Mouse (Mus musculus) fat pad, adult 2 months (tissue): Measurements from ENCODE around the gene Dock3.

Source experiments
- DNase-seq: peaks from one replicate; pipeline ENCODE4 v3.0.0-alpha.2; 2011; ENCODE audit warnings: low read depth, low spot score; ENCODE audit errors: extremely low read depth

The Dock3 gene

DNA sequence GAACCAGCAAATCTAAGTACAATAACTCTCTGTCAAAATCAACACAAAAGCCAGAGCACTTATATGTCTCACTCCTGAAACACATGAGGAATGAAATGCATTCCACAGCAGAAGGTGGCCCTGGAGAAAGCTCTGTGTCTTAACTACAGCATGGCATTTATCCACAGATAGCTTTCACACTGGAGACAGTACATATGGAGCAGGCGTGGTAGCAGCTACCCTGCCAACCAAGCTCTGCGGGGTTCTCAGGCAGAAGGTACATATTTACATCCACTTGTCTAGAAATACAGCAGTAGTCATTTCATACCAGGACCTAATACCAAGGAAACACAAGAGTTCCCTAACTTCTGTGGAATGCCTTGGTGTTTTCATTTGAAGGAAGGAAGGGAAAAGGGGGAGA is 144.2 kb downstream of the Dock3 start:
- no peak for DNase-seq

DNA sequence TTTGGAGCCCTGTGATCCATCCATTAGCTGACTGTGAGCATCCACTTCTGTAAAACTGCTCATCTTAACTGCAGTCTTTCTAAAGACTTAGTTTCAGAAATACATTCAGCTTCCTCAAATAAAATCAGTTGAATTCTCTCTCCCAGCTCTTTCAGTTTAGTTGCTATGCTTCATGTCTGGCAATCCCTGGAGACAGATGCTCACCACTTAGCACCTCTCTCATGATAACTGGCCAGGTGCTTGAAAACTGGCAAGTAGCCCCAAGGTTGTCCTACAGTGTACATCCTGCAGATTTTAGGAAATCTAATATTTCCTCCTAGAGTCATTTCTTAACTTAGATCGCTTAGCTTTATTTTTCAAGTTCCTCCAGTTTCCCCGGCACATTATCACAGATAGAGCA is 193.8 kb downstream of the Dock3 start:
- DNase-seq: no peak

GRCm38 (mm10) chr9:107027586-107027985 is 204.1 kb downstream of the Dock3 start:
- DNase-seq: no peak

- no peak for DNase-seq
Measured at GRCm38 (mm10) chr9:107009841-107010240, 221.9 kb downstream of the Dock3 start.

DNA sequence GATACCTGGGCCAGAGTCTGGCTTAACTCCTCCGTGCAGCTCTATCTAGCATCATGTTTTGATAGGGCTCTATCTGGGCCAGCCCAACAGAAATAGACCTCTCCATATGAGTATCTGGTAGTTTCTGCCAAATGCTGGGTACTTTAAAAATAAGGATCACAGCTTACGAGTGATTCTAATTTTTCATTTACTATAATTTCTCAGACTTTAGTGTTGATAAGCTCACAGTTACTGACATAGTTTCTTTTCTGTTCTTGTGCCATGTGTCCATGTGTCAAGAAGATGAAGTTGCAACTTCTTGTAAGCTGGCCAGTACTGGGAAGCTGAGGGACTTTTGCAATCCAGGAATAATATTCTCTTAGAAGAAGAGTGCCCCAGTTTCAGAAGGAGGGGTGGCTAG is 228.5 kb downstream of the Dock3 start:
- DNase-seq: no peak

- DNase-seq: no peak
Measured at GRCm38 (mm10) chr9:106970742-106971141, 261.0 kb downstream of the Dock3 start.

DNA sequence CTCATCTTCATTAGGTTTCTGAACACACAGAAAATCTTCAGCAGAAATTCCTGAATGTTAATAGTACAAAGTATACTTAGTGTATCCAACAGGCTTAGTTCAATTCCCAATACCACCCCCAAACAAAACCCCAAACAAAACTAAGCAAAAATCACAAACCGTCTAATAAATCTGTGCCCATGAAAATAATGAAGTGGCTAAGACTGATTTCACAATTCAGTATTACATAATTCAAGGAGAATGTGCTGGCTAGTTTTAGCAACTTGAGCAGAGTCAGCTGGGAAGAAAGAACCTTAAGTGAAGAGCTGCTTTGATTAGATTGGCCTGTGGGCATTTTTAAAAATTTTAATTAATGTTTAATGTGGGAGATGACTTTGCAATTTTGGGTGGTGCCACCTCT is 273.3 kb downstream of the Dock3 start:
- DNase-seq: no peak

GRCm38 (mm10) chr9:106955486-106955885 is 276.2 kb downstream of the Dock3 start:
- DNase-seq: no peak

DNA sequence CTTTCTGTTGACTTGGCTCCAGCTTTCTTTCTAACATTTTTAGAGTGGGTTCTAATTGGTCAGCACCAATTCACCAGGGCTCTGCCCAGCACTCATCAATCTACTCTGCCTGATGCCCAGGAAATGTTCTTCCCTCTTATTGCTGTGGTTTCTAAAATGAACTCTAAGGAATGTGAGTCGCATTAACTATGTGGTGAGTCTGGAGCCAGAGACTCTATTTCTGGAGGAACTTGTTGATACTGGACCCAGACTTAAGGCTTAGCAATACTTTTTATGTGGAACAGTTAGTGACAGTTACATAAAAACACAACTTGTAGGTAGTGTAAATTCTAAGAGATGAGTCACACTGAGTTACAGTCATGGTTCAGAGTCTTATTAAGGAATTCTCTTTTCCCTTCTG is 296.7 kb downstream of the Dock3 start:
- no peak for DNase-seq

DNA sequence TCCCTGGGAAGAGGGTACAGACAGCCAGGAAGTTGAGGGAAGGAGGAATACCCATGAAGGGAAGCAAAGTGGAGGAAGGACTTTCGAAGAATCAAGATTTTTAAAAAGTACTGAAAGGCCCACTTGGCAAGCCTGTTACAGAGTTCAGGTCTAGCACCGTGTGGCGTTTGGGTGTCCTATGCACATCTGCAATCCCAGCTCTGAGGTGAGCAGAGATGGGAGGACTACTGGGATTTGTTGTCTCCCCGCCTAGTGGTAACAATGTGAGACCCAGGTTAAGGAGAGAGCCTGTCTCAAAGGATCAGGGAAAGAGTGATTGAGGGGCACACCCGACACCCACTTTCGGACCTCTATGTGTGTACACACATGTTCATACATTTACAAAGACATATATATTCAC is 316.8 kb downstream of the Dock3 start:
- no peak for DNase-seq

DNA sequence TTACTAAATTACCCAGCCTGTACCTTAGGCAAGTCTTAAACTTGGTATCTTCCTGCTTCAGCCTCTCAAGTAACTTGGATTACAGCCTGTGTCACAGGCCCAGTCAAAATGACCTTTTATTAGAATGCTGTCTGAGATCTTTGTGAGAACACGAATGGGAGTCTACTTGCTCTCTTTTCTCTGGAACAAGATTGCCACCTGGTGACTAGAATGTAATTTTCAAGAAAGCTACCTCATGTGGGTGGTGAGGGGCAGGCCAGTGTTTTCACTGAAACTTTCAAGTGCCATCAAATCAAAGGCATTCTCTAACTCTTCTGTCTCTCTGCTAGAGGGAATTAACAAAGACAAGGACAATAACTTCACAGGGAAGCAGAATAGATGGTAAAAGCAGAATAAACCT is 317.9 kb downstream of the Dock3 start:
- DNase-seq: no peak

DNA sequence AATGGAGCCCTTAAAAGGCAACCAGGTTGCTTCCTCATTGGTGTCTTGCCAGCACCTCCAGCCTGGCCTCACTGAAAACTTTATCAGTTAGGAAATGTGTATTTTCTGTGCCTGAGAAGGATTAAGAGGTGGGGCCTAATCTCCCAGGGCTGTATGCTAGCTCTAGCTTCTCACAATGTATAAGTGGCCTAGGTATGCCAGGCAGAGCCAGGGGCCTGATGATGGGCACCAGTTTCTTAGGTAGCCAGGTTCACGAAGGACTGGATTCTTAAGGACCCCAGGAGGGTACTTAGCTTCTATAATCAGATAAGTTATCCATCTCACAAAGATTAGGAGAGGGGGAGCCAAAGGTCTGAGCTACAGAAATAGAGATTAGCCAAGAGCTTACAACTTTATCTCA is 320.1 kb downstream of the Dock3 start:
- DNase-seq: no peak

GRCm38 (mm10) chr9:106908715-106909114 is 323.0 kb downstream of the Dock3 start:
- no peak for DNase-seq

DNA sequence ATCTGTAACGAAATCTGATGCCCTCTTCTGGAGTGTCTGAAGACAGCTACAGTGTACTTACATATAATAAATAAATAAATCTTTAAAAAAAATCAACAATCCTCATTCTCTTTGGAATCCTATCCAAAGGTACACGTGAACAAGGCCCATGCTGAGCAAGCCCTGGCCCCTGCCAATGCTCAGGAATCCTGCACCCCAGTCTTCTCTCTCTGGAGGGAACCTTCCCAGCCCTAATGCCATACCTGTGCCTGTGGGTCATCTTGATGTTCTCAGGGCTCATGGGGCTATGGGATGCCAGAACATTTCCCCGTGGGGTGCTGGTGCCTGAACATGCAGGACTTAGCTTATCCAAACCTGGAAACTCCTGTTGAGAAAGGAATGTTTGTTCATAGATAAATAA is 323.5 kb downstream of the Dock3 start:
- no peak for DNase-seq

DNA sequence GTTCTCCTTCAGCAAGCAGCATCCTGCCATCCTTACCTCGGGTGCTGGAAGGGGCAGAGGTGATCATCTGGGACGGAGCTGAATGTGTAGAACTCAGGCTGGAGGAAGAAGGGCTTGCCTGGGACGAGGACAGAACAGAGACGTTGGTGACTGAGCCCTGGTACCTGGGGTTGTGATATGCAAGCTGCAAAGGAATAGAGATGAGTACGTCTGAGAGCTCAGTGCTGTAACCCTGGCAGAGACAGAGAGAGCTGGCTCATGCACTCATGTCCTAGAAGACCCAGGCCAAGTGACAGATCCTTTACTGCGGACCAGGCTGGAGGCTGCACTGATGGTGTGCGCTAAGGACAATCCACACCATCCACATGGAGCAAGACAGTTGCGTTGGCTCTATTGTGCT is 325.1 kb downstream of the Dock3 start:
- no peak for DNase-seq

GRCm38 (mm10) chr9:106903791-106904134 is 327.9 kb downstream of the Dock3 start:
- DNase-seq: no peak

DNA sequence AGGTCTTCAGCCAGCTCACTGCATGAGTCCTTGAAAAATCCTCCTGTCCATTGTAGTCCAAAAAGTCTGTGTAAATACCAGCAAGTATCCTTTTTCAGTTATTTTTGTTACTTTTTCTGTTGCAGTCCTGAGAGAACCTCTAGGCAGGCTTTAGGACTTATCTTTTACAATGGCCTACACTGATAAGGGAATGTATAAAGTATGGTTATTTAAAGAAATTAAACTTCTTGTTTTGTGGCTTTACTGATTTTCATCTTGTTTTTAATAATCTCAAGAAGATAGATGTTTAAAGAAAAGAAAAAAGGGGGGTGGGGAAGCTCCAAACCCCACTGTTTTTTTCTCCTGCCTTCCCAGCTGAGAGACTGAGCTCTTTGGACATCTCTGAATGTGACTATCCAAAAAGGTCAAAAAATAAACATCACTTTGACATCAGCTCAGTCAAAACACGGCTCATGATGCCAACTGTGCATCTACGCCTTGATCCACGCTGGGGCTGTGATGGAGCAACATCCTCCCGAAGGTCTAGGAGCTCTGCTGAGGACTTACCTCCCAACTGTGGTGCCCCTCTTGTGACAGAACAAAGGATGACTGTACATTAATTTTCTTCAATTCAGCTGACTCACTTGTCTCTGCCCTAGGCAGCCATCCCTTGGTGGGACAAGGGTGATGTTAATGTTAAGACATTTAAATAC is 328.5 kb downstream of the Dock3 start:
- no peak for DNase-seq

DNA sequence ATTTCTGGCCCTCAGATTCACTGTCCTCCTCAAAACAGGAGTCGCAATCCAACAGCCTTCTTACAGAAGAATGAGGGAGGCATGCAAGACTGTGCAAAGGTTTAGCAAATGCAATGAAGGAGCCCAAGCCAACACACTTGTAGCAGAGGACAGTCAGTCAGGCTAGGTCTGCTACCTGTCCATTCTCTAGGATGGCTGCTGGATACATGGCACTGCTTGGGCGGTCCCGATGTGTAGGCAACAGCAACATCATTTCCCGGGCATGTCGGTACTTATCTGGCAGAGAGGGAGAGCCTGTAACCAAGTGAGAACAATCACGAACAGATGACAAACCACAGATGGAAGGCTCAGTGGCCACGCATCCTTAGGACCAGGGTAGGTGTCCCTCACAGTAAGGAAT is 330.1 kb downstream of the Dock3 start:
- DNase-seq: no peak

DNA sequence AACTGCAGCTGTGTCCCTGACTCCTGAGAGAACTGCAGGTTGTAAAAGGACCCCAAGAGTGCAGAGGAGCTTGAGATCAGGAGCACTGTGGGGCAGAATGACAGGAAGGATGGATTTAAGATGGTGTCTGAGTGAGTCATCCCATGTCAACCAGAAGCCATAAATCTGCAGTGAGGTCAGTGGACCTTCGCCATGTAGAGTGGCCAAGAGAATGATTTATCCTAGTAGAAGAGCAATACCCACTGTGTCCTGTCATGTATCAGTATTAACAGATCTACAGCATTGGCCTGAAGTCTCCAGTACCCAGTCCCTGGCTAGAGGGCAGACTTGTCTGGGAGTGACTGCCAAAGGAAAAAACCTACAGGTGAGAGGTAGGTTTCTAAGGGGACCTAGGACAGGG is 332.8 kb downstream of the Dock3 start:
- no peak for DNase-seq

DNA sequence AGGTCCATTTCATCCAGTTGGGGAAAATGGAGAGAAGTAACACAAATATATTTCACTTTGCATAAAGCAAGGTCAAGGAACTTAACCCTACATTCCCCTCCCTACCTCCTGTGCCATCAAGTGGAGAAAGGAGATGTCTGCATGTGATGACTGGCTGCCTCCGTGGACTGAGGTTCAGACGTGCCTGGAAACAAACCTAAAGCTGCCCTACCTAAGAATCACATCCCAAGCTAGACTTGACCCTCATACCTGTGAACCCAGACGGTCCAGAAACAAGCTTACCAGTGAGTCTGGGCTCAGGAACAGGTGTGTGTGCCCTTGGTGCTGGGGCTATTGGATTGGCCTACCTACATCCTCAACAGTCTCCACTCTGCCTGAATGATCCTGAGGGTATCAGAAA is 338.4 kb downstream of the Dock3 start:
- DNase-seq: no peak

- DNase-seq: no peak
Measured at GRCm38 (mm10) chr9:106892552-106892875, 339.2 kb downstream of the Dock3 start.

GRCm38 (mm10) chr9:106891829-106892551 is 339.7 kb downstream of the Dock3 start, which contains the start of gene Manf:
TSS of gene Manf (minus strand) at chr9:106891979.
- peak; percentile 78 for DNase-seq

GRCm38 (mm10) chr9:106891341-106891741 is 340.4 kb downstream of the Dock3 start:
- no peak for DNase-seq
